Mouse (Mus musculus): ENCODE results near the gene Dctn2. TPM values are rescaled to one million over a fixed set of nuclear protein-coding genes. Genes with fewer than 3 reads are reported as not detected.
A peak's percentile ranks its signal among the peaks of the same experiment; 100 is the strongest.

The Dctn2 gene
- total RNA-seq, 2 experiments from 2014 or later, result 254 to 259 TPM

GRCm38 (mm10) chr10:127264971-127265370 lies 1.2 kb upstream of the Dctn2 start:
- no peak overlapping the region for H3K27ac ChIP-seq
- intact Hi-C loops (cut with DNase I), result no loop called here
- DNase-seq (ENCODE audit: extremely low spot score in 1 of 2, low spot score in 2 of 2), result no peak
- no peak for TF ChIP-seq CTCF (IDR thresholded peaks at IDR 0.05)
- H3K4me3 ChIP-seq, result no peak overlapping the region

- Histone ChIP-seq H3K27ac (peak overlapping the region; percentile 97), H3K4me3 (peak overlapping the region; percentile 64)
- intact Hi-C loops (cut with DNase I), result loop anchor here (1.0 kb wide), 1 partner anchor 23 kb away; no protein-coding TSS in a partner anchor
- DNase-seq (ENCODE audit: extremely low spot score in 1 of 2, low spot score in 2 of 2), result no peak
- TF ChIP-seq CTCF (IDR thresholded peaks at IDR 0.05), result peak; percentile 15; the same call in 1 of the 2 replicates
These were observed 449 bp upstream of the Dctn2 start for GRCm38 (mm10) chr10:127265727-127266111.

- no peak for DNase-seq (ENCODE audit: extremely low spot score in 1 of 2, low spot score in 2 of 2)
These were observed 1.1 kb downstream of the Dctn2 start for GRCm38 (mm10) chr10:127267318-127267717.

DNA sequence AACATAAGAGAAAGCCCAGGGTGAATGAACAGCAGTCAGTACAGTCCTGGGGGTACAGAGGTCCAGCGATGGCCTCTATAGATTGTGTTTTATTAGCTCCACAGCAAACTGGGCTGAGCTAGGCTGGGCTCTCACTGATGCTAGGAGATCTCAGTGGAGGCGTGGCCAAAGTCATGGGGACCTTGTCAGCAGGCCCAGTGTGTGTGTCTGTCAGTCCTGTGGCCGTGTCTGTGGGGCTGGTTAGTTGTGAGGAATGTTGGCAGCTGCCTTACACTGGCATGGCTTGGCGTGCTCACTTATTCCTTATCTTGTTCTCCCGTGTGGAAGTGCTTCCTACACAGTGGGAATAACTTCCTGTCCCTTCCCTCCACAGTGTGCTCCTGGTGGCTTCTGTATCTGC lies 2.2 kb downstream of the Dctn2 start:
- H3K27ac ChIP-seq, result no peak overlapping the region
- H3K4me3 ChIP-seq, result no peak overlapping the region
- no peak for DNase-seq (ENCODE audit: extremely low spot score in 1 of 2, low spot score in 2 of 2)
- intact Hi-C loops (cut with DNase I), result no loop called here
- no peak for TF ChIP-seq CTCF (IDR thresholded peaks at IDR 0.05)

More at GRCm38 (mm10) chr10:127267318-127267717, 1.1 kb downstream of the Dctn2 start:
- Histone ChIP-seq H3K27ac (peak overlapping the region; percentile 97; the same call in 1 of the 2 replicates), H3K4me3 (peak overlapping the region; percentile 64)
- intact Hi-C loops (cut with DNase I), result no loop called here
- TF ChIP-seq CTCF (IDR thresholded peaks at IDR 0.05), result no peak

DNA sequence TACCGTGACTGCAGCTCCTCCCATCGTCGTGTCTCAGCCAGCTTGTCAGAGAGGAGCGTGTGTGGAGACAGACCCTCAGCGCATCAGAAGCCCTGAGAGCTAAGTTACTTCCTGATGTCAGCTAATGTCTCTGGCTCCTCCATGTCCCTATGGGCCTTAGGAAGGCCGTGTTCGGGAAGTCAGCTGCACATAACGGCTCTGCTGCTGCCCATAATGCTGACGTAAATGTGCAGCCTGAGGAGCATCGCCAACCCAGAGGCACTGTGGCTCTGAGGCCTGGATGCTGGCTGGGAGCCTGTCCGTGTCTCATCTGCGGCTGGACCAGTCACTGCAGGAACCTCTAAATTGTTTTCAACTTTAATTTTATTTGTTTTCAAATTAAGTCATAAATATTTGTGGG lies 2.9 kb downstream of the Dctn2 start:
- intact Hi-C loops (cut with DNase I), result no loop called here
- no peak for TF ChIP-seq CTCF (IDR thresholded peaks at IDR 0.05)
- no peak for DNase-seq (ENCODE audit: extremely low spot score in 1 of 2, low spot score in 2 of 2)
- Histone ChIP-seq H3K27ac (no peak overlapping the region), H3K4me3 (0 out of 2 replicates have a peak overlapping the region, but pooled peaks have one; percentile 7)

DNA sequence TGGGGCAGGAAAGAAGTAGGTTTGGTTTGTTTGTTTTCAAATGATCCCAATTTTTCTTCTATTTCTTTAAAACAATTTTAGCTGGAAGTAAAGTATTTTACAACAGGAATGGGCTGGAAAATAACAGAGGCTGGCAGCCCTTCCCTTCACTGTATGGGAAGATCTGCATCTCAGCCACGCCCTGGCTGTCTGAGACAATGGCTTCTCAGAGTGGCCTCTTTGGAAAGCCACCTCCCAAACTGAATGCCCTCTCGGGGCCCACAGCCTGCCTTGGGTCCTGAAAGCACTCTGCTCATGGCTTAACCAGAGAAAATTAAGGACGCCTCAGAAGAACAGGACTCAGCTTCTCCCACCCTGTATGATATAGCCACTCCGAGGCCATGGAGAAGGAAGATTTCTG lies 3.7 kb downstream of the Dctn2 start:
- 0 out of 2 replicates have a peak overlapping the region, but pooled peaks have one; percentile 10 for H3K27ac ChIP-seq
- intact Hi-C loops (cut with DNase I), result no loop called here
- H3K4me3 ChIP-seq, result no peak overlapping the region
- TF ChIP-seq CTCF (IDR thresholded peaks at IDR 0.05), result no peak
- no peak for DNase-seq (ENCODE audit: extremely low spot score in 1 of 2, low spot score in 2 of 2)

DNA sequence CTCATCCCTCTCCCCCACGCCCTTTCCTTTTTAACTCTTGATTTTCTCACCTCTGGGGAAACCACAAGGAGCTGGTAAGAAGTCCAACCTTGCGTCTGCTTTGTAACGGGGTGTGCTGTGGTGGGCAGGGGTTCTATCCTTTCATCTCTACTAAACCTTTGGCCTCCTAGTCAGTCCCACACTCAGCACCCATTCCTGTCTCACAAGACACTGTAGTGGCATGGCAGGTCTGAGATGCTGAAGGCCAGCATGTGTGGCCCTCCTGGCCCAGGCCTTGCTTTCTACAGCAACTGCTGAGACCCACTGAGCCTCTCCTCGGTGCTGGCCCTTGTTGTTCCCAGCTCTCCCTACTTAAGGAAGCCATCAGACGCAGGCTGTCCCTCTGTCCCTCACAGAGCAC lies 6.2 kb downstream of the Dctn2 start:
- intact Hi-C loops (cut with DNase I), result no loop called here
- Histone ChIP-seq H3K4me3 (no peak overlapping the region), H3K27ac (no peak overlapping the region)
- DNase-seq (ENCODE audit: extremely low spot score in 1 of 2, low spot score in 2 of 2), result no peak
- TF ChIP-seq CTCF (IDR thresholded peaks at IDR 0.05), result no peak

GRCm38 (mm10) chr10:127274261-127275022 lies 8.3 kb downstream of the Dctn2 start:
- Histone ChIP-seq H3K27ac (no peak overlapping the region), H3K4me3 (no peak overlapping the region)
- intact Hi-C loops (cut with DNase I), result no loop called here
- TF ChIP-seq CTCF (IDR thresholded peaks at IDR 0.05), result no peak
- DNase-seq (ENCODE audit: extremely low spot score in 1 of 2, low spot score in 2 of 2), result no peak

GRCm38 (mm10) chr10:127279730-127280129 lies 13.6 kb downstream of the Dctn2 start:
- DNase-seq (ENCODE audit: extremely low spot score in 1 of 2, low spot score in 2 of 2), result no peak
- no peak overlapping the region for H3K27ac ChIP-seq
- no peak overlapping the region for H3K4me3 ChIP-seq
- intact Hi-C loops (cut with DNase I), result no loop called here
- TF ChIP-seq CTCF (IDR thresholded peaks at IDR 0.05), result no peak; the same call in 1 of the 2 replicates

GRCm38 (mm10) chr10:127281316-127281715 lies 15.1 kb downstream of the Dctn2 start:
- no peak for TF ChIP-seq CTCF (IDR thresholded peaks at IDR 0.05)

GRCm38 (mm10) chr10:127282620-127283215 lies 16.6 kb downstream of the Dctn2 start:
- no peak overlapping the region for H3K27ac ChIP-seq
- intact Hi-C loops (cut with DNase I), result no loop called here
- H3K4me3 ChIP-seq, result no peak overlapping the region
- TF ChIP-seq CTCF (IDR thresholded peaks at IDR 0.05), result no peak
- no peak for DNase-seq (ENCODE audit: extremely low spot score in 1 of 2, low spot score in 2 of 2)

More at GRCm38 (mm10) chr10:127281316-127281715, 15.1 kb downstream of the Dctn2 start:
- no peak overlapping the region for H3K27ac ChIP-seq
- no peak overlapping the region for H3K4me3 ChIP-seq
- intact Hi-C loops (cut with DNase I), result no loop called here
- no peak for DNase-seq (ENCODE audit: extremely low spot score in 1 of 2, low spot score in 2 of 2)

DNA sequence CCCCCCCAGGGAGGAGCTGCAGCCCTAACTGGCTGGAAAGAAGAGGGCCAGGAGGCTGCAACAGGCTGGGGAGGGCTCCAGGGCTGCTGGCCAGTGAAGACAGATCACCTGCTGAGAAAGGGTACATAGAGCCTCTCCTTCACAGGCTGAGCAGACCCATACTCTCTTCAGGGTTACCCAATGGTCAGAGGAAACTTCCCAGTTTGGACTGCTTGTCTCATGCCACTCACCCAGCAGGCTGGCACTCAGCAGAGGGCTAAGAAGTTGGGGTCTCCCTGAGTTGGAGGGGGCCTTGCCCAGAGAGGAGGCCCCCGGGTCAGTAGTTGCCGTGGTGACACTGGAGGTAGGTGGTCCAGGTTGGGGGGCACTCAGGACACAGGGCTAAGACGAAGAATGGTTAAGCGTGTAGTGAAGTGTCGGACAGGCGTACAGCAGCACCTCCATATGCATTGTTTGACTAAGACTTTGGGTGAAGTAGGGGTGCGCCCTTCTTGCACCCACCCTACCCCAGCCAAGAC lies 18.0 kb downstream of the Dctn2 start:
- intact Hi-C loops (cut with DNase I), result no loop called here
- Histone ChIP-seq H3K4me3 (no peak overlapping the region), H3K27ac (no peak overlapping the region)
- TF ChIP-seq CTCF (IDR thresholded peaks at IDR 0.05), result no peak
- DNase-seq (ENCODE audit: extremely low spot score in 1 of 2, low spot score in 2 of 2), result no peak

Data from left cerebral cortex, adult 2 months (tissue).